Mouse (Mus musculus) right cerebral cortex, postnatal 10 days (tissue): ENCODE data around the gene Fam160a1.

ENCODE experiments used
- DNase-seq, 2 experiments: peaks; one replicate each; pipeline ENCODE4 v3.0.0; 2021; ENCODE audit warnings: low spot score in 2 of 2

Gene Fam160a1

DNA sequence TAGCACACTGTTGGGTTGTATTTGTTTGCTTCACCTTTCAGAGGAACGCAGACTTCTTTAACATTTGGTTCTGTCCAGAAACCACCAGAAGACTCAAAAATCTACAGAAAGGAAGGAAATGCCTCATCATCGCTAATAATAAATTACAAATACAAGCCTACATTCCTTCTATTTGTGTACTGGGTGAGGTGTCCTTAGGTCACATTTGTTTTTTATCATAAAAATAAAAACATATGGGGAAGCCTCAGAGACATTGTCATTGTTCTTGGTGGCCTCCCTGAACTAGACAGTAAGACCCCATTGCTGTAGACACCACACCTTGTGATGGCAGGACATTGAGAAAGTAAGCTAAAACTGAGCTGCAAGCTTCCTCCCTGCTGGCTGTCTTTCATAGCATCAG, at the start of gene Fam160a1:
Gene Fam160a1 (minus strand): TSS at position 101 of the 400 bp plus-strand sequence.
- no peak for DNase-seq

DNA sequence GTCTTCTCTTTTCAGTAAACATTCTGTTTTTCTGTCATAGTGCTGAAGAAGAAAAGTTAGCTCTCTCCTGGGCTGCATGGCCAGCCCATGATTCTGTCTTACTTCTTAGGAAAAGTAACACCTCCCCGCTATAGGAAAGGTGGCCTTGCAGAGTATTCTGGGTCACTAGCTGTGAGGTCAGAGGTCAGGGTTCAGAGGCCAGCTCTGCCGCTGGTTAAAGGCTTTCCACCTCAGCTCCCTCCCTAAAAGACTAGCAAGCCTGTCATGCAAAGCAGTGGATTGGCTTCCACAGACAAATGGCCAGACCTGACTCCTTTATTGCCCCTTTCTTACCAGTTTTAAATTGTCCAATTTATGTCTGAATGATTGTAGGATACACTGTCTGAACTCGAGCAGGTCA, 46.9 kb upstream of the Fam160a1 start:
- DNase-seq = no peak

- no peak for DNase-seq
These were observed 45.8 kb upstream of the Fam160a1 start for GRCm38 (mm10) chr3:85862886-85863285.

DNA sequence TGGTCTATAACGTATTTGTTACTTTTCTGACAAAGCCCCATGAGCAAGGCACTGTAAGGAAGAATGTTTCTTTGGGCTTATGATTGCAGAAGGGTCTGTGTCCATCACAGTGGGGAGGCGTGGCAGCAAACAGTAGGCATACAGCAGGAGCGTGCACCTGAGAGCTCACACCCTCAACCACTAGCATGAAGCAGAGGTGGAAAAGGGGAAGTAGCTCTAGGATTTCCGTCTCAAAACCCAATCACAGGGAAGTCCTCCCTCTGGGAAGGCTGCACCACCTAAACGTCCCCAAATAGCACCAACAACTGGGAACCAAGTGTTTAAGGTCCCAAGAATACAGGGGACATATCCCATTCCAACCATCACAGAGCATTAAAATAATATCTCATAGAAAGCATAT, 43.9 kb upstream of the Fam160a1 start:
- no peak for DNase-seq

- DNase-seq = no peak
These were observed 42.2 kb upstream of the Fam160a1 start for GRCm38 (mm10) chr3:85859311-85859710.

DNA sequence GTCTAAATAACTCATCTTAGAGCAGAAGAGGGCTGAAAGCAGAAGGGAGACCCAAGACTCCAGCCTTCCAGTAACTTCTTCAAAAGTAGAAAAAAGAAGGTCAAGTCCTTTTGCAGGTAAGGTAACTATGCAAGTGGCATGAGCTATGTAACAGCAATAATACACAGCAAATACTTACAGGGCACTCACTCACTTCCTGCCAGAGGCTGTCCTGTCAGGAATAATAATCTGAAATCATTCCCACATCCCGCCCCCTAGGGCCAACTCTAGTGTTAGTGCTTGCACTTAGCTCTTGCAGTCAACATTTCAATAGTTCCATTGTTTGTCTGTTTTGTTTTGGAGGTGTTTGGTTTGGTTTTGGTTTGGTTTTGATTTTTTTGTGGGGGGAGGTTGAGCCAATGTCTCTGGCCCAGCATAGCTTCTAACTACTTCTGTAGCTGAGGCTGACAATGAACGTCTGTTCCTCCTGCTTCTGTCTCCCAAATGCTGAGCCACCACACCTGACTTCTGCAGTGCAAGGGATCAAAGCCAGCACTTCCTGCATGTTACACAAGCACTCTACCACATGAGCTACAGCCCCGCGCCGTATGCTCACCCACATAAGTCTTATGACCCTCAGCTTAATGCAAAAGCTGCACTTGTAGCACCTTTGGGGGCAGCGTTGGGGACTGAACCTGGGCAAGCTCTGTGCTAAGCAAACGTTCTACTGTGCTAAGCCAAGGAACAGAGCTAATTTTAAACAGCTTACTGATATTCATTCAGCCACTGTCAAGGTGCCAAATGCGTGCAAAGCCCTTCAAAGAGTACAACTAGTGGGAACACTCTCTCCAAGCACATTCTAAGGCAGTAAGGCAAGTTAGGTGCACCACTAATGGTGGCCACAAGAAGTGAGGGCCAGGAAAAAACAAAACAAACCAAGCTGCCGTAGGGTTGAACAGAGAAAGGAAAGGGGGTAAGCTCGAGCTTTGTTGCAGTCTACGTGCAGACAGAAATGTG, 41.3 kb upstream of the Fam160a1 start:
- DNase-seq = no peak

GRCm38 (mm10) chr3:85857083-85857482, 40.0 kb upstream of the Fam160a1 start:
- no peak for DNase-seq

- no peak for DNase-seq
These were observed 38.9 kb upstream of the Fam160a1 start for GRCm38 (mm10) chr3:85855947-85856346.

GRCm38 (mm10) chr3:85855043-85855442, 38.0 kb upstream of the Fam160a1 start:
- DNase-seq = peak in 1 of 2 experiments; percentile 30

DNA sequence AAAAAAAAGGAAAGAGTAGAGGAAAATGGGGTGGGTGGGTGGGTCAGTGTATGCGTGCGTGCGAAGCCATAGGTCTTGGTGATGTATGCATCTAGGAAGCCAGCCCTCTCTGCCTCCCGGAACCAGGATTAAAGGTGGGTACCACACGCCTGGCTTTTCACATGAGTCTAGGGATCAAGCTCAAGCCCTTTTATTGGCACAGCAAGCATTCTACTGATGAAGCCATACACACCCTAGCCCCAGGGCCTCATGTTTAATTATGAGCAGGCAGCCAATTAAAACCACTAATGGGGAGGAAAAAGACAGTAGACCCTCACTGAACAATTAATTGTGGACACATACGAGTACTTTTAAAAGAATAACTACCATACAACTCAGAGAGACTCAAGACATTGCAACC, 37.1 kb upstream of the Fam160a1 start:
- no peak for DNase-seq

GRCm38 (mm10) chr3:85853715-85854114, 36.6 kb upstream of the Fam160a1 start:
- DNase-seq = no peak

- no peak for DNase-seq
These were observed 33.0 kb upstream of the Fam160a1 start for GRCm38 (mm10) chr3:85850079-85850478.

GRCm38 (mm10) chr3:85846316-85846715, 29.2 kb upstream of the Fam160a1 start:
- DNase-seq = peak; percentile 33 to 52

DNA sequence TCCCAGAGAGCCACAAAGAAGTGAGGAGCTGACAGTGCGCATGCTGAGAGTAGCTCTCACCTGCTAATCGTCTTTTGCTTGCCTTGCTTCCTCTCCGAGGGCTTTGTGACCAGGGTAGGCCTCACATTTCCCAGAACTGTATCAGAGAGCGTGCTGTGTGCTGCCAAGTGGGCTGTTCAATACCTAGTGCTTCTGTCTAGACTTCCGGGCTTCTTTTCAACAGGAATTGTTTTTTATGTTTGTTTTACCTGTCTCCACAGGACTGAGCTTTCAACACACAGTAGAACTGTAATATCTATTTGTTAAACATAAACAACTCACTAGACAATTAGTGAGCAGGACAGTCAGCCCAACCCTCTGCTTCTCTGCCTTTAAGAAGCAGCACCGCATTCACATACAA, 28.2 kb upstream of the Fam160a1 start:
- DNase-seq = no peak

GRCm38 (mm10) chr3:85842881-85843218, 25.8 kb upstream of the Fam160a1 start:
- DNase-seq = no peak

- DNase-seq = no peak
These were observed 25.2 kb upstream of the Fam160a1 start for GRCm38 (mm10) chr3:85842177-85842880.

GRCm38 (mm10) chr3:85841454-85842176, 24.5 kb upstream of the Fam160a1 start:
- DNase-seq = no peak

- DNase-seq = no peak
These were observed 16.5 kb upstream of the Fam160a1 start for GRCm38 (mm10) chr3:85833627-85834026.

DNA sequence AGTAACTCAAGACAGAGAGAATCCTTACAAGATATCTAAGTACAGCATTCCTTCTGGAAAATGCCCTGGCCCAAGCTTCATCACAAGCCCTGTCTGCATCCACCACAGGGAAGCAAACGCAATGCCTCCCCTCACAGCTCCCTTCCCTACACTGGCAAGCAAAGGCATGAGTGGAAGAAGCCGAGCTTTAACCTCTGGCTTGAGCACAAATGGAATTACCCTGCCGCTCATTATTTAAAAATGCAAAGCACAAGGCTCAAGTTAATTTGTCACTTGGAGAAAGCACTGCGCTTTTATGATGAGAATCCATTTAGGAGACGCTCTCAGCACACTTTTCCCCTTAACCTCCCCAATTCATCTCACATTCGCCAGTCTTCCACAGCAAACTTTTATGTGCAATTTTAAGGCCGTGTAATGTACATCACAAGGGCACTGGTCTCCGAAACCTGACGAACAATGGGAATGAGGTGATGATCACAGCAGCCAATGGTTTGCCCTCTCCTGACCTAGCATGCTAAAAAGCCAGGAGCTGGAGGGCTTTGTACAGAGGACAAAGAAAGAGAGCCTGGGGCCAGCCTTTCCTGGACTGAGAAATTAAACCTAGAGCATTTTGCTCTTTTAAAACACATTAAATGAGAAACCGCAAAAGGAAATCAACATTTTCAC, 15.5 kb upstream of the Fam160a1 start:
- no peak for DNase-seq

- no peak for DNase-seq
These were observed 14.7 kb upstream of the Fam160a1 start for GRCm38 (mm10) chr3:85831785-85832184.

GRCm38 (mm10) chr3:85829047-85829446, 12.0 kb upstream of the Fam160a1 start:
- peak in 1 of 2 experiments; percentile 35 for DNase-seq

- no peak for DNase-seq
These were observed 10.7 kb upstream of the Fam160a1 start for GRCm38 (mm10) chr3:85827815-85828214.
